Mouse (Mus musculus) induced T-regulatory cell, adult 2 months (primary cell): ENCODE measurements around the gene Grin2b.
A peak's percentile ranks its signal among the peaks of the same experiment; 100 is the strongest.
"Not testable (repeated sequence)": the region's sequence is repeated elsewhere in the genome, so short reads cannot be mapped to it uniquely, and the experiment has no call there.

ENCODE experiments used
- DNase-seq: peaks from one replicate; pipeline ENCODE4 v3.0.0-alpha.2; 2012; ENCODE audit warnings: low read depth

The Grin2b gene

GRCm38 (mm10) chr6:135900410-135900809 lies 272.9 kb downstream of the Grin2b start:
- no peak for DNase-seq

- DNase-seq: no peak
These were observed 274.1 kb downstream of the Grin2b start for GRCm38 (mm10) chr6:135899225-135899624.

- no peak for DNase-seq
These were observed 278.5 kb downstream of the Grin2b start for GRCm38 (mm10) chr6:135894793-135895228.

DNA sequence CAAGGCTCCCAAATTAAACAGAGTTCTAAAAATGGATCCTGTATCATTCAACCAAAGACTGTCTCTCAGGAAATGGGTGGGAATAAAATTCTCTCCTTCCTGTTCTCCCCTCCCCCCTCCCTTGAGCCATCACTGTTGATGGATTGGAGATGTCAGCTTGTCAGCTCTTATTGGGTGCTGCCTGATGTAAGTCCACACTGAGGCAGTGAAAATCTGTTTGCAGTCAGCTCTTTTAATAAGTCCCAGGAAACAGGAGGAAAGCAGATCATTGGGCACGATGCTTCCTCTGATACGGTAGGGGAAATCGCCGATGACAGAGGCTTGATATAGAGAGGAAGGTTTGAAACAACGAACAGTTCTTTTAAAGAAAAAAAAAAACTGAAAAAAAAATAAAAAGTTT lies 290.7 kb downstream of the Grin2b start:
- DNase-seq: no peak

DNA sequence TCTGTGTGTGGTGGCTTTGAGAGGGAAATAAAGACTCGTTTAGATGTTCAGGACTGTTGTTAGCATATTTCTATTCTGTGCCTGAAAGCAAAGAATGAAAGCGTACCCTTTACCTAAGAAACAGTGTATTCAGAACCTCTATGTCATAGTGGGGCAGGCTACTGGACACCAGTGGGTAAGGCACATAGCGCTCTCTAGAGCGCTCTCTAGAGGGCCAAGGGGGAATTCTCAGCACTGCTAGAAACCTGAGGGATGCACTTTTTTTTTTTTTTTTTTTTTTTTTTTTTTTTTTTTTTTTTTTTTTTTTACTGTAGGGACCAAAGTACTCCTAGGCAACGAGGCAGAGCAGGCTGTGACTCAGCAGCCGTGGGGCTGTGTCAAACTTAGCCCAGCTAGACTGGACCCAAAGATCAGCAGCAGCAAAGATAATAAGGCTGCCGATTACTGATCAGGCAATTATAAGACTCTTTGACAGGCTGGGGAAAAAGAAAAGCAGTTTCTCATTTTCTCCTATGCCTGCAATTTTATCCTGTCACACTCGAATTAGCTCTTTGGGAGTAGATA lies 297.1 kb downstream of the Grin2b start:
- no peak for DNase-seq

GRCm38 (mm10) chr6:135874626-135875025 lies 298.7 kb downstream of the Grin2b start:
- no peak for DNase-seq

DNA sequence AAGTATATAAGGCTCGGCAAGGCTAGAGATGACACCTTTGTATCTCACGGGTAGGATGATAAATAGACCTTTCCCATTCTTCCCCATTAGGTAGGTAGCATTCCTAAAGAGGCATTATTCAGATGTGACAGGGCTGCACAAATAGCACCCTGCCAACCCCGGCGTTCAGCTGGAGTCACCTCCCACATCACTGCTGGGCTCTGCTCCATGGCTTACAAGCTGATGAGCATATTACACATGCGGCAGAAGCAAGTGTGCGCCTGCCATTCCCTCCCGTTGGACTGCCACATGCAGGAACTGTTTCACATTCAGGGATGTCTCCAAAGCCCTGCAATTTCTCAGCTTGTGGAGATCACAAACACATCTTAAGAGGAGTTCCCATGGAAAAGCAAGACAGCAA lies 307.5 kb downstream of the Grin2b start:
- DNase-seq: no peak

GRCm38 (mm10) chr6:135863965-135864364 lies 309.3 kb downstream of the Grin2b start:
- DNase-seq: no peak

GRCm38 (mm10) chr6:135859502-135859901 lies 313.8 kb downstream of the Grin2b start:
- DNase-seq: no peak

DNA sequence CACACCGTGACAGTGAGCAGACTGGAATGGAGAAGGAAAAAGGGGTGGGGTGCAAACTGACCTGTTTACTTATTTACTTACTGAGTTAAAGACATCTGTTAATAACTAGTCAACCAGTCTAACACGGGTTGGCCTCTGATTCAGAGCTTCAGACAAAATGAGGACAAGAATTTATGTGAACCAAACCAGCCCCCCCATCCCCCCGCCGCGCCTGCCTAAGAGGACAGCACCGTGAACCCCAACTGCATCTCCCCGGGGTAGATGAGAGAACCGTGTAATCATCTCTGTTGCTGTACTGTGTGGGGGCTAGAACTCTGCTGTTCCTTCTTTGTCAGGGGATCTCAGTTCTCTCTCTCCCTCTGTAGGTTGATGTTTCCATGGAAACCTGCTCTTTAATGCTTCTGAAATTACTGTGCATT lies 319.1 kb downstream of the Grin2b start:
- DNase-seq: no peak

DNA sequence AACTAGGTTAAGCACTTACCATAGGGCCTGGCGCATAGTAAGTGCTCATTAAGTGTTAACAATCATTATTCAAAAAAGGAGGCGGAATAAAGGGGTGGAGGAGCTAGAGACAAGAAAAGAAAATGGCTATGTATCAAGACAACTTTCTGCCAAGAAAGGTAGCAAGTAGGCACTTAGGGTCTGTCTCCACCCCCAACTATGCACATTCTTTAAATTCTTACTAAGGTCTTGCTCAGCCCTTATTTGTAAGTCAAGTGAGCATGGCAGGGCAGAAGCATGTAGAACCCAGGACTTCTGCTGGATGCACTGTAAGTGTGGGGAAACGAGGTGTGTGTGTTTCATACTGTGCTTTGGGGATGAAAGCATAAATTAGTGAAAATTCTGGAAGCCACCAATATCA lies 329.6 kb downstream of the Grin2b start:
- no peak for DNase-seq

DNA sequence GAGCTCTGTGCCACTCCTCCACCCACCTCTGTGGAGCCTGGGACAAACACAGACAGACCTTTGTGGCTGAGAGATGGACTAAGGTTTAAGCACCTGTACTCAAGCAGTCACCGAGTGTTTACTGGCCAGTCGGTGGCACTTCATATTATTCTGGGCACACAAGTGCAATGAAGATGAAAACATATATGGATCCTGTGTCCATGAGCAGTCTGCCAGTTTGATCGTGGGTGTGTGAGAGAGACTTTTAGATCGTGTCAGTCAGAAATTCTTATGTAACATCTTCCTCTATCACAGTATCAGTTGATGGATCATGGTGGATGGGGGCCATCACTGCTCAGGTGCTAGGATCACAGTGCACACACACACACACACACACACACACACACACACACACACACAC lies 337.0 kb downstream of the Grin2b start:
- DNase-seq: no peak

DNA sequence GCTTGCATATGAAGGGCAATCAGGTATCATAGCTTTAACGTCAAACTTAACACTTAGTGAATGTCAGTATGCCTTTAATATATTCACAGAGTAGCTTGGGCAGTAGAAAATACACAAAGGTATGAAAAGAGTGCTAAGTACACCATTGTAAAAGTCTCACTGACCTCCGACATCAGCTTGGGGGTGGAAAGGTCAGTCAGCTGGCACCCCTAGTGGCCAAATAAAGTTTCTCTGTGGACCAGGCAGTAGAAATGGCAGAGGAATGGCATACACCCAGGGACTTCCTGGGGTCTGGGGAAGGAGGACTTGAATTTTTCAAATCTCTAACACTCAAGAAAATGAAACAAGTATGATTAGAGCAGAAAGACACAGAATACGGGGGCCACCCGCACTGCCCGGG lies 339.8 kb downstream of the Grin2b start:
- no peak for DNase-seq

DNA sequence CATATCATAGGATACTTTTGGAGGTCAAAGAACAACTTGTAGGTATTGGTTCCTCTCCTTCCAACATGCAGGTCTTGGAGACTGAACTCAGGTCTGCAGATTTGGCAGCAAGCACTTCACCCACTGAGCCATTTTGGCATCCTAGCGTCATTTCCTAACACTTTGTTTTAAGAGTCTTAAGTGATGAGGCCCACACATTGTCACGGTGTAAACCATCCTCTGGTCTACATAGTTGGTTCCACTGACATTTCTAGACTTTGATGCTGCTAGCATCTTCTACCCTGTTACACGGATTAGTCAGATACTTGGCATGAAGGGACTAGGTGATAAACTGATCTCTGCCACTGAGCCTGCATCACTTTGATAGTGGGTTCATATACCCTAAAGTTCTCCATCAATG lies 341.3 kb downstream of the Grin2b start:
- no peak for DNase-seq

GRCm38 (mm10) chr6:135831032-135831431 lies 342.3 kb downstream of the Grin2b start:
- DNase-seq: no peak

DNA sequence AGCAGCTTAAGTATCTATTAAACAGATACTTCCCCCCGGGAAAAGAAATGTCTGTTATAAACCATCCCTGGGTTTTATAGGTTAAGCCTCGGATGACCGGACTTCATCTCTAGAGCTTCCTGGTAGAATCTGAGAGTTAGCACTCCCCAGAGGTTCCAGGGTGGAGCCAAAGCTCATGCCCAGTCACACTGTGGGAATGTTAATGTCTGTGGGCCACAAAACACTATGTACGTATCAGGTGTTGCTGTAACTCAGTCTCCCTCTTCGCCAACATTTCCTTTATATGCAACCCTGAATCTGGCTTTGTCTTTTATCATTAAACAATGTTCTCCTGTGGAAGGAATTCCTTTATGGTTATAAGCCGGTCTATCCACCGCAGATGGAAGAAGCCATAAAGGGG lies 343.9 kb downstream of the Grin2b start:
- DNase-seq: no peak

DNA sequence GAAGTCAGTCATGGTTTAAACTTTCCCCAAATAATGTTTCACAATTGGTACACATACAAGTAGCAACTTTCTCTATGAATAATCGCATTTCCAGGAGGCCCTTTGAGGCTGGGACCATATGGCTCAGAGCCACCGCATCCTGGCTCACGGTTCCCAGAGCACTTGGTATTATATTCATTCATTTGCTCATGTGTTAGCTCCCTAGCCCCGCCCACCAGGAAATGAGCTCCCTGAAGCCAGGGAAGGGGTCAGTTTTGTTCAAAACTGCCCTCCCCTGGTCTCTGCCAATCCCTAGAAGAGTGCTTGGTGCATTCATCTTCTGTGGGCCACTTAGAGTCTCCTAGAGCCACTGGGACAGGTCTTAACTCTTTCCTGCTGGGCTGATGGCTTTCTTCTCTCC lies 344.3 kb downstream of the Grin2b start:
- no peak for DNase-seq

GRCm38 (mm10) chr6:135827942-135828341 lies 345.4 kb downstream of the Grin2b start:
- DNase-seq: peak; percentile 25

DNA sequence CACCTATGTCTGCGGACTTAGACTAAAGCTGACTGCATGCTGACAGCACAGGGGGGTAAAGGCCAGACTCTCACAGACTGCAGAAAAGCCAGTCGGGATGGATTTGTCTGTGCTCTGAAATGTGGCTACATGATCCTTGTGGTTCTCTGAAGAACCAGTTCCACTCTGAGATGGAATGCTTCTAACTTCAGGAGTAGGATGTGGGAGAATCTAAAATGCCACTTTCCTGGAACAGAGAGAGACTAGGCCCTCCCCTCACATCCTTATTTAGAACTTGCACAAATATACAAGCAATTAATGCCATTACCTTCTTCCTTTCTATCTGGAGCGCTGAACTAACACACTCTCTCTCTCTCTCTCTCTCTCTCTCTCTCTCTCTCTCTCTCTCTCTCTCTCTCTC lies 346.0 kb downstream of the Grin2b start:
- DNase-seq: no peak

- DNase-seq: not testable (repeated sequence)
These were observed 346.5 kb downstream of the Grin2b start for GRCm38 (mm10) chr6:135826776-135827175.

DNA sequence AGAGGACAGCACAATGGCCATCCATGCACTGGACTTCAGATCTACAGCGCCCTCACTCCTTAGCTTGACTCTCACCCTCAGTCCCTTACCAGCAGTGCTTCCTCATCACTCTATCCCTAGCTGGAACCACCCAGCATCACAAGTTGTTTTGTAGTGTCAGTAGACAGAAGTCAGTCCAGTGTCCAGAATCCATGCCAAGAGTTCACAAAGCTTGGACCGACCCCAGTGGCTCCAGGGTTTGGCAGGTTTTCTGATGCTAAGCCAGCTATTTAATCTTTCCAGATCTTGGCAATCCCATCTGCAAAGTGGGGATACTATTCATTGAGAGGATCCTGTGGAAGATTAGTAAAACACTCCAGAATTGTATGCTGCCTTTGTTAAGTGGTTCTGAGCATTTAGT lies 355.9 kb downstream of the Grin2b start:
- no peak for DNase-seq

DNA sequence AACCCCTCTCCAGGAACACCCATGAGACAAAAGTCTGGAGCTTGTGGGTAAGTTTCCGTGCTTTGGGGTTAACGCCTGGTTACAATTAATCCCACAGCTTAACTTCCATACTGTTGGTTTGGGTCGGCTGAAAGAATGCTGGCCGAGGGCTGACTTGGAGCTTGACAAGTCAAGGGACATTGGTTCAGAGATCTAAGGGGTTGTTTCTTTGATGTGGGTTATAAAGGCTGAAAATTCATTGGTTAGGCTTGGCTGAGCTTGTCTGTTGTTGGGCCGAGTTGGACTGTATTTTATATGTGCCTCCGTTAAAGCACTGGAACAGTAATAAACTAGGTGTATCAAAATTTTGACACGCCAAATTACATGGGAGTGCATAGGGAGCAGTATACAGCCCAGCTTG lies 359.6 kb downstream of the Grin2b start:
- DNase-seq: no peak

DNA sequence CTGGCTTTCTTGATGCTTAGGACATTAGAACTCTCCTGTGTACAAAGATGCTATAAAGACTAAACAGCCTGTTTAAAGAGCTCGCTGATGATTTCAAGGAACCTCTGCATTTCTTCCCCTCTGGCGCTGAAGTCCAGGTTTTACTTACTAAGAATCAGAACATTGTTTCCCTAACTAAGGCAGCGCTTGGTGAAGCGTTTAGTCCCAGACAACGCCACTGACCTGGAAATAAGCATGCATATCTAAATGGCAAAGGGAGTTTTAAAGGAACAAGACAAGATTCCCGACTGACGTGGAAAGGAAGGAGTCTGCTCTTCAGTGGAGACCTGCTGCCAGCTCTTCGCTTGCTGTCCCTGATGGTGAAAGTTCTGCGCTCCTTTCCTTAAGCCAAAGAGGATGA lies 367.9 kb downstream of the Grin2b start:
- no peak for DNase-seq

DNA sequence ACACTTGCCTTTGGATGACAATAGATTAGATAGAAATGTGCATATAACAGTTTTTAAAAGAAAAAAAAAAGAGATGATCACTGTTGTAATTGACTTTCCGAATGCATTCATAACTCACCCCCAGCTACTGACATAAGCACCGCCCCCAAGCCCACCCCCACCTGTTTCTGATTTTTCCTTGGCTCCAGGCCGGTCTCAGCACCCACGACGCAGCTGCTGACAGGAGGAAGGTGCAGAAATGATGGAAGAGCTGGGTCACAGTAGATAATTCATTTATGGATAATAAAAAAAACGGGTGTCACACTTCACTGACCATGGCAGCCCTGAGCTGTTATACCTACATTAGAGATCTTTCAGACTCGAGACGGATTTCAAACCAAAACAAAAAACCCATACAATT lies 373.4 kb downstream of the Grin2b start:
- no peak for DNase-seq
